Mouse (Mus musculus) Muller cell, postnatal 12 days (primary cell): Measurements from ENCODE around the gene Serpina11.
"Not testable (repeated sequence)": the region's sequence is repeated elsewhere in the genome, so short reads cannot be mapped to it uniquely, and the experiment has no call there.

ENCODE experiments used
- DNase-seq: peaks from one replicate; pipeline ENCODE4 v3.0.0-alpha.2; 2015; ENCODE audit errors: inconsistent ontology term

The Serpina11 gene

GRCm38 (mm10) chr12:103971080-103971479 lies 18.7 kb downstream of the Serpina11 start:
- no peak for DNase-seq

GRCm38 (mm10) chr12:103969577-103970116 lies 20.1 kb downstream of the Serpina11 start:
- DNase-seq = no peak

GRCm38 (mm10) chr12:103966761-103967160 lies 23.0 kb downstream of the Serpina11 start:
- DNase-seq = no peak

GRCm38 (mm10) chr12:103963288-103963687 lies 26.5 kb downstream of the Serpina11 start:
- DNase-seq = no peak

- DNase-seq = no peak
Observed at GRCm38 (mm10) chr12:103962860-103963259, 26.9 kb downstream of the Serpina11 start.

GRCm38 (mm10) chr12:103962337-103962736 lies 27.4 kb downstream of the Serpina11 start:
- DNase-seq = no peak

- DNase-seq = no peak
Observed at GRCm38 (mm10) chr12:103961716-103962115, 28.0 kb downstream of the Serpina11 start.

GRCm38 (mm10) chr12:103958798-103959197 lies 31.0 kb downstream of the Serpina11 start, which contains the start of gene Serpina1e:
Serpina1e (minus strand) TSS chr12:103958975.
- no peak for DNase-seq

- DNase-seq = not testable (repeated sequence)
Observed at GRCm38 (mm10) chr12:103956555-103956954, 33.2 kb downstream of the Serpina11 start.

- not testable (repeated sequence) for DNase-seq
Observed at GRCm38 (mm10) chr12:103952972-103953371, 36.8 kb downstream of the Serpina11 start.

- no peak for DNase-seq
Observed at GRCm38 (mm10) chr12:103946243-103946642, 43.5 kb downstream of the Serpina11 start.
